Mouse (Mus musculus): ENCODE results near the gene Cgn.
"Not testable (repeated sequence)": the region's sequence is repeated elsewhere in the genome, so short reads cannot be mapped to it uniquely, and the experiment has no call there.

The Cgn gene

DNA sequence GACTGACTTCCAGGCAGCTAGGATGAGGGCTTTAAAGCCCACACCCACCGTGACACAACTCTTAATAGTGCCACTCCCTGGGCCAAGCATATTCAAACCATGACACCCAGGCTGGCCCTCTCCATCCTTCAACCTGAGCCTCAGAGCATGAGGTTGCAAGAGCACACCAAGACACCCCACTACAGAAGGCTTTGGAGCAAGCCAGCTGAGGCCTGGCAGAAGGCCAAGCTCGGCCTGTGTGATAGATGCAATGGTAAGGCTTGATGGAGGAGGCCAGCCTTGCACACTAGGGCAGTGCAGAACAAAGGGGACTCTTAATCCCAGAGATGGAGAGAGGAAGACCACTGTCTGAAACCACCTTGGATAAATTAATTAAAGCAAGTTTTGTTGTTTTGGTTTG lies 3.2 kb upstream of the Cgn start:
- no peak for DNase-seq (ENCODE audit: low read depth, low spot score)

DNA sequence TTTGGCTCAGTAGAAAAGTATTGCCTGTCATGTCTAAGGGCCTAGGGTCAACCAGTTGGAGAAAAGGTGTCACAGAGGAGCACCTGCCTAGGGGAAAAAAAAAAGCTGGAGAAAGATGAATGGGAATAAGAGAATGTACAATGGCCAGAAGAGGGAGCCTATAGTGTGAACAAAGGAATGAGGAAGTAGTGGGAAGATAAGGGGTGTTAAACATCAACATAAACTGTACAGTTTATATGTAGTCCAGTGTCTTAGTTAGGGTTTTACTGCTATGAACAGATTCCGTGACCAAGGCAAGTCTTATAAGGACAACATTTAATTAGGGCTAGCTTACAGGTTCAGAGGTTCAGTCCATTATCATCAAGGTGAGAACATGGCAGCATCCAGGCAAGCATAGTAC lies 2.8 kb upstream of the Cgn start:
- DNase-seq (ENCODE audit: low read depth, low spot score), result no peak

DNA sequence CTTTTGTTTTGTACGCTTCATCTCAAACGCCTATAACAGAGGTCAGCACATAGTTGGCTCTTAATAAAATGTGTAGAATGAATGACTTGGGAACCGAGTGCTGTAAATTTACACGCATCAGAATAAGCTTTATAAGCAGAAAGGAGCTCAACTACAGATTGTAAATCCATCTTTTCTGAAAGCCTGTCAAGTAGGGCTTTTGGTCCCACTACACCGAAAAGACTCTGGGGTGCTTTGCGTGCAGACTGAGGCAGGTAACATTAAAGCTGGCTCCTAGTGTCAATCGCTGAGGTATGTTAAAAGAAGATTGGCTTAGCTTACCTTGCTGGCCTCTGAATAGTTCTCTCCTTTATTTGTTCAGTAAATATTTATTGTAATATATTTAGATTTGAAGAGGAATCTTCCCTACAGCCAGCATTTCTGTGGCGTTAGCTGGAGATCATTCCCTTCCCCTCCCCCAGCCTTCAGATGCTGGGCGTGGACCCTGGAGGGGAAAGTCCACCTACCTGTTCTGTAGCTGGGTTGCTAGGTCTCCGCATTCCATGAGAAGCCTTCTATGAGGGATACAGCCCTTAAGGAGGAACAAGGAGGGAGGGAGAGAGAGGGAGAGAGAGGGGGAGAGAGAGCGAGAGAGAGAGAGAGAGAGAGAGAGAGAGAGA lies 959 bp upstream of the Cgn start:
- no peak for DNase-seq (ENCODE audit: low read depth, low spot score)

DNA sequence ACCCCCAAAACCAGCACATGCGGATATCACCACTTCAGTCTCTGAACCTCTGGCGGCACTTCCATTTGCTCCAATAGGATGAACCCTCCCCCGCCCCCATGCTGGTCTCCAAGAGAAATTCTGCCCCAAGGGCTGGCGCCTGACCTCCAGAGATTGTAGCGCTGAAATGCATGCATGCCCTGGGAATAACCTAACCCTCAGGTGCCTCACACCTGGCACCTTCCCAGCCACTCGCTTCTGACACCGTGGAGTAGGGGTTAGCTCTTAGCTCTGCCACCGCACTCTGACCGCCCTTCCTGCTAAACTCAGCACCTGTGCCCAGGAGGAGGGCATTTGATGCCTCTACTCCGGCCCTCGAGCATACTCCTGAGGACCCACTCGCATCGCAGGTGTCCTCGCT lies 334 bp downstream of the Cgn start:
- no peak for DNase-seq (ENCODE audit: low read depth, low spot score)

DNA sequence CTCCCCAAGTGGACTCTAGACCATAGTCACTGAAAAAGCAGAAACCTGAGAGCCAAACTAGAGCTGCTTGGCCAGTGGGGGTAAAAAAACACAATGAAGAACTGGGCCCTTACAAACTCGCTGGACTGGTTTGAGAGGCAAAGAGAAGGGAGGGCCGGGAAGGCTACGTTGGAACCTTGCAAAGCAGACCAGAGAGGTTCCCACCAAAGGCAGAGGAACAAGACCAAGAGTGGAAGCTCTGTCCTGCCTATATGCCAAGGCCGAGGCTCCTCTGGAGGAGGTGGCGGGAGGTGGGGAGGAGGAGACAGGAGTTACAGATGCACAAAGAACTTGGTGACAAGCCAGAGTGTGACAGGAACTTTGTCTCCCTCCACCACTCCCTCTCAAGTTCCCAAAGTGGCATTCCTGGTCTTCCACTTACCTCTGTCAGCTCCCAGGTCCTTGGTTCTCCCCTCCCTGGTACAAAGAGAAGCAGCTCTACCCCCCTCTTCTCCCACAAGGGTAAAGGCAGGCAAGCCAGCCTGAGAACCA lies 2.1 kb downstream of the Cgn start:
- no peak for DNase-seq (ENCODE audit: low read depth, low spot score)

DNA sequence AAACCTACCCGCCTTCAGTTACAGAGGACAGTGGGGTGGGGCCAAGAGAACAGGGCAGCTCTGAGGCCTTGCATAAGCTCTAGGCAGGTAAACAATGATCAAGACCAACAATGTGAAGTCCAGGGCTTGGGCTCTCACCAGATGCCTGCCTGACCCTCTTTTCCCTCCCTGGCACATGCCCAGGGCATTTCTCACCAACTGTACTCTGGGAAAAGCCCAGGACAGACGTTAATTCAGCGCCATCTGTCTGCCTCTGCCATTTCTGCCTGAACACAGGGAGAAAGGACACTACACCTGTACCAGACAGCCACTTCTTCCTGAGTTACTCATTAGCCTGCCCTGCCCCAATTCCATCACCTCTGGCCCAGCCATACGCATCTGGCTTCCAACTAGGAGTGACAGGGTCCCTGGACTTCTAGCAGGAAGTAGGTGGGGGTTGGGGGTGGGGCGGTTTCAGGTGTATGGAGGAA lies 2.8 kb downstream of the Cgn start:
- no peak for DNase-seq (ENCODE audit: low read depth, low spot score)

DNA sequence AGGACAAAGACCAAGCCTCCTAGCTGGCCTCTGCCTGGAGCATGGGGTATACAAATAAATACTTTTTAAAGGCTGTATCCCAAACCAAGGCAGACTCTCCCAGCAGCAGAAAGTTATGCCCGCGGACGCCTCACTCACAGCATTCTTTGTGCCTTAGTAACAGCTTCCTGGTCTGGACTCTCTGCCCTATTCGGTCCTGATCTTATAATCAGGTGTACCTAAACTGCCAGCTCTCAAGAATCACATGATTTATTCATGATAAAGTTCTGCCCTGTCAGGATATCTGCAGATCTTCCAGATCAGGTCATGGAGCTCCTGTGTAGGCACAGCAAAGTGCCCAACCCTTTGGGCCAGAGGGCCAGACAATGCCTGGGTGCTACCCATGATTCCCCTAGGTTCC lies 3.4 kb downstream of the Cgn start:
- no peak for DNase-seq (ENCODE audit: low read depth, low spot score)

DNA sequence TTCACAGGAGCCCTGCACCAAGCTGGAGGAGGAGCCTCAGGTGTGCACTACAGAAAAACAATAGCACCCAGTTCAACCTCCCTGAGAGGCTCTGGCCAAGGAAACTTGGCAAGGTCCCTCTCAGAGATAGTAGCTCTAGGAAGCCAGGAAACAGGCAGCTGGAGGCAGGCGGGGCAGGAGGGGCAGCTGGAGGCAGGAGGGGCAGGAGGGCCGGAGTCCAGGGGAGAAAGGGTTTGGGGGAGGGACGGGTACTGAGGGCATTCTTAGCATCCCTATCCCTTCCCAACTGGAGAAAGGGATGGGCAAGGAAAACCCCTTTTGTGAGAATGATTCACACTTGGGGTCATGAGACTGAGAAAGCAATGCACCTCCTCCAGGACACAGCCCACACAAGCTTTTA lies 4.9 kb downstream of the Cgn start:
- DNase-seq (ENCODE audit: low read depth, low spot score), result no peak

DNA sequence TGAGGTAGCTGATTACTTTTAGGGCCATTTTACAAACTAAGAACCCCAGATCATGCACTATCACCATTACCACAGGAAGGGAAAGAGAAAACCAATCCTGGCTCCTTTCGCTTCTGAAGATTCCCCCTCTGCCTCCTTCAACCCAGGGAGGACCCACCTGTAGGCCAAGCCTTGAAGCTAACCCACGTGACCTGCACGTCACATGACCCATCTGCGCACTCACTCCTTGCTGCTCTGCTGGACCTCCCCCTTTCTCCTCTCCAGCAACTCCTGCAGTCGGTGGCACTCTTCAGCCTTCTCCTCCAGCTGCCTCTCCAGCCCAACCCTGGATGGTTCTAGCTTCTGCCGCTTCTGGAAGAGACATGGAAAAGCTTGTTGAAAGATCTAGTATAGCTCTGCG lies 10.4 kb downstream of the Cgn start:
- DNase-seq (ENCODE audit: low read depth, low spot score), result no peak

DNA sequence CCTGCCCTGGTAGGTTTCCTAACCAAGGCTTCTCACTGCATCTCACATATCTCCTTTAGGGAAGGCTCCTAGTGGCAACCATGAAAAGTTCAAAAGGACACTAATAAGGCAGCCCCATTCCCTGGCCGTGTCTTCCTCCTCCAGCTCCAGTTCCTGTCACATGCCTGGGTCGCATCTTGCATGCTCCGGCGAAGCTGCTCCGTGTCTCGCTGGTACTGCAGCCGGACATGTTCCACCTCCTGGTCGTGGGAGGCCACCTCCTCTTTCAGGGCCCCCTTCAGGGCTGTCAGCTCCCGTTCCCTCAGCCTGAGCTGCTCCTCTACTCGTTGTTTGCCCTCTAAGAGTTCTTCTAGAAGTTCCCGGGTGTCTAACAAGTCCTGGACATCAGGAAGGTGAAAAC lies 12.3 kb downstream of the Cgn start:
- DNase-seq (ENCODE audit: low read depth, low spot score), result no peak

DNA sequence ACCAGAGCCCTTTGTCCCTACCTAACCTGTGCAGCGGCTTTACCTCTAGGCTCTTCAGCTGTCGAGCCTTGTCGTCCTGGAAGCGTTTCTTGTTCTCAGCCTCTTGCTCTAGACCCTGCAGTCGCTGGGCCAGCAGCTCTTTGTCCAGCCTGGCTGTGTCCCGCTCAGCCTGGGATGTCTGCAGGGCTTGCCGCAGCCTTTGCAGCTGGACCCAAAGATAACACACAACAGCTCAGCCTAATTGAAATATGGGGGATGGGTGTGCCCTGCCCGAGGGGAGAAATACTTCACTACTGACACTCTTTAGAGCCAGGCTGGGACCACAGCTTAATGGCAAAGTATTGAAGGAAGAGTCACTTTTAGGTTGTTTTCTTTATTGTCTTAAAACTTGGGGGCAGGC lies 20.8 kb downstream of the Cgn start:
- not testable (repeated sequence) for DNase-seq (ENCODE audit: low read depth, low spot score)

DNA sequence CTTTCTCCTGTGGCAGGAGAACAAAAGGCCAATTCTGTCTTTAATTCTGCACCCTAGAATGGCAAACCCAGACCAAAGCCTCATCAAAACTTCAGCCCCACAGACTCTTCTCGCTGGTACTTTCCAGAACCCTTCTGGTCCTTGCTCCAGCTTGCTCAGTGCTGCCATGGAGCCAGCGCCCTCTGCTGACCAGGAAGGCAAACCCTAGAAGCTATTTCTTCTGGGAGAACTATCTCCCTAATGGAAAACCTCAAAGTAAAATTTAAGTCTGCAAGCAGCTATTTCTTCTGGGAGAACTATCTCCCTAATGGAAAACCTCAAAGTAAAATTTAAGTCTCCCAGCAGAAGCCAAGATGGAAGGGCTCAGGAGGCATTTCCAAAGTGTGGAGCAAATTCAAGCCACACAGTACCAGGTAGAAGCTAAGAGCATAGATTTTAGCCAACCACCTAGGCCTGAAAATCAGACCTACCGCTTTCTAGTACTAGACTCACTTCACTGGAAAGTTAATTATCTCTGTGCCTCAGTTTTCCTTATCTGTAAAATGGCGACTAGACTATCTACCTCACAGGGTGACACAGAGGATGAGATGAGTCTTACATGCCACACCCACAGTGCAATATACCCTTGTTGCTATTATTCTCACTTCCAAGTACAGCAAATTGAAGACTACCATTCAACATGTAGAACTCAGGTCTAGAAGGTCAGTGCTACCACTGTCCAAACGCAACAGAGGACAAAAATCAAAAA lies 21.6 kb downstream of the Cgn start:
- not testable (repeated sequence) for DNase-seq (ENCODE audit: low read depth, low spot score)

DNA sequence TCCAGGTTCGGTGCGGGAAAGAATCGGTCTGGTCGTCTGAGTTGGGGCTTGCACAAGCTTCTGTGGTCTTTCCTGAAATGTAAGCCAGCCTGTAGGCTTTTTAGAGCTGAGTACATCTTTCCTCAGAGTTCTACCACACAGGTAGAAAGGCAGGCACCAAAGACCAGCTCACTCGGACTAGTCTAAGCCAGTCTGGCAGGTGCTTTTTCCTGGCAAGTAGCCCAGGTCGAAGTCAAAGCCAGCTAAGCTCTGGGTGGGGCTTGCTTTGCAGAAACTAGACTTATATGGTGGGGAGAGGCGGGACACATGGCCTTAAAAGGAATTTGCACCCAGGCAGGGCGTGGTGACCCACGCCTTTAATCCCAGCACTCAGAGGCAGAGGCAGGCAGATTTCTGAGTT lies 27.9 kb downstream of the Cgn start:
- not testable (repeated sequence) for DNase-seq (ENCODE audit: low read depth, low spot score)

DNA sequence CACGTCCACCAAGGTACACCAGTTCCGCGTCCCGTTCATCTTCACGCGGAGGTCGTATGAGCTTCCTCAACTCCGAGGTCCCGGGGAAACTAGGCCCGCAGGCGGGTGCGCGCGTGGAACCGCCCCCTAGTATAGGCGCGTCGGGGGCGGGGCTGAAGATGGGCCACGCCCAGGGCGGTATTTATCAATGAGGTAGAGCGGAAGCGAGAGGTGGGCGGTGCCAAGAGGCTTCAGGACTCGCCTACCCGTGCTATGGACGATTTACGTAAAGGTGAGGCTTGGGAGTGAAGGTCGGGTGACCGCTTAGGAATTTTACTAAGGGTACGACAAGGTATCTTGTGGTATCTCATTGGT lies 28.3 kb downstream of the Cgn start:
- not testable (repeated sequence) for DNase-seq (ENCODE audit: low read depth, low spot score)

DNA sequence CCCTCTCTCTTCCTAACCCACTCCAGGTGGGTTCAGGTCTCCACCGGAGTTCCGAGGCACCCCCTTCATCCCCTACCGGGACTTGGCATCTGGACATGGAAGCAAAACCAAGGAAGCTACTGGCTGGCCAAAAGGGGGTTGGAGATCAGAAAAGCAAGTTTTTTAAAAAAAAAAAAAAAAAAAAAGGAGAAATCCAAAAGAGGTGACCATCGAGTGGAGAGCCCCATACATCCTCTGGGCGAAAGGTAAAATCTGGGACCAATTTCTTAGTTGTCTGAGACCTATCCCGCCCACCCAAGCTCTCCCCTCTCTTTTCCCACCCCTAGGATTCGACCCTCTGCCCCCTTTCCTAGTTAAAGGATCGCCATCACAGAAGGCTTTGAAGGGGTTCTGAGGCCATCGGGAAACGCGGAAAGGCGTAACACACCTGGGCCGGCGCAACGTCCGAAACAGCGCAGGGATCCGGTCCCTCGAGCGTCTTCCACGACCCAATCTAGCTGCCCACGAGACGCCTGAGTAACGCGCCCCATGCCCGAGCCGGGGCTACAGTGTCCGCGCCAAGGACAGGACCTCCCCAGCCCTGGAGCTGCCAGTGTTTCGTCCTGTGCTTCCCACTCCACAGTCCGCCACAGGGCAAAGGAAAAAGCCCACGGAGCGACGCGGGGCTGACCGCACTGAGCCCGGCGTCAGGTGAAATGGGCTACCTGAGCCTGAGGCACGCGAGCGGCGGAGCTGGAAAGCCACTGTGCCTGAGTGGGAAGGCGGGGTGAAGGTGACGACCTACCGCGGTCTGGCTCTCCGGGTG lies 28.8 kb downstream of the Cgn start:
- DNase-seq (ENCODE audit: low read depth, low spot score), result not testable (repeated sequence)

DNA sequence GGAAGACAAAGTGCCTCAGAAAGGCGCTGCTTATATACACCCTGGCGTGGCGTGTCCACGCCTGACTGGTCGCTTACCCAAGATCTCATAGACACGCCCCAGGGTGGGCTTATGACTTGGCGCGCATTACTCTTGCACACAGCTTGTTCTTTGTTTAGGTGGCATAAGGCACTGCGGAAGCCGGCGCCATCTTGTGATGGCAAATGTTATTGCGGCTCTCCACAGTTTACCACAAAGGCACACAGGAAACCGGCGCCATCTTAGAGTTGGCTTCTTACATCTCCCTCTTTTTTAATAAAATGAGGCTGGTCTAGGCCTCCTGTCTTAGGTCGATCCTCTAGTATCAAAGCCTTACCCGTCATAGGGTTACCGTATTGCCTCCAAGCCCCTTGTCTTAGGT lies 40.6 kb downstream of the Cgn start:
- no peak for DNase-seq (ENCODE audit: low read depth, low spot score)

DNA sequence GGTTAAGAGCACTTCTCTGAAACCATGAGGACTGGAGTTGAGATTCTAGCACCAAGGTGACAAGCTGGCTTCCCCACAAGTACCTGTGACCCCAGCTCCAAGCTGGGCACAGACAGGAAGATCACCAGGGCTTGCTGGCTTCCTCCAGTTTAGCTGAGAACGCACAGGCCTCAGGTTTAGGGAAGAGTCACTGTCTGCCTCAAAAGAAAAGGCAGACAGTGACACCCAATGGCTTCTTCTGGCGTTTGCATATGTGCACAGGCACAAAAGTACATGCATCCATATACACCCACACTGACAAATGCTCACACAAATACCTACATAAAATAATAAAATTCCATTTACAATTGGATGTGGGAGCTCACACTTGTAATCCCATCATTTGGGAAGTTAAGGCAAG lies 62.7 kb downstream of the Cgn start:
- not testable (repeated sequence) for DNase-seq (ENCODE audit: low read depth, low spot score)

DNA sequence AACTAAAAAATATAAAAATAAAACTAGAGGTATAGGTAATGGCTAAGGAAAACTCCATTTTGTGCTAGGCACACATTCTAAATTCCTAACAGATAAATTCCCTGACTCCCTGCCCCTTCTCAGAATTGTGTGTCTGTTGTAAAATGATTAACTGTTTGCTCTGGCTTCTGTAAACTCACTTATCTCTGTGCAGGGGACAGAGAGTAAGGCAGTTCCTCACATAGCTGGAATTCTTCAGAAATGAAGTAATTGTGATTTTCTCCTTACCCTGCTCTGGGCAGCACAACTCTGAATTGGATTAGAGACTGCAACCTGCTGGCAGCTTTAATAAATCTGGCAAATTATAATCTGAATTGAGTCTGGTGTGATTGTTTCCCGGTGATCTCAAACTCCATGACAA lies 68.0 kb downstream of the Cgn start:
- not testable (repeated sequence) for DNase-seq (ENCODE audit: low read depth, low spot score)

DNA sequence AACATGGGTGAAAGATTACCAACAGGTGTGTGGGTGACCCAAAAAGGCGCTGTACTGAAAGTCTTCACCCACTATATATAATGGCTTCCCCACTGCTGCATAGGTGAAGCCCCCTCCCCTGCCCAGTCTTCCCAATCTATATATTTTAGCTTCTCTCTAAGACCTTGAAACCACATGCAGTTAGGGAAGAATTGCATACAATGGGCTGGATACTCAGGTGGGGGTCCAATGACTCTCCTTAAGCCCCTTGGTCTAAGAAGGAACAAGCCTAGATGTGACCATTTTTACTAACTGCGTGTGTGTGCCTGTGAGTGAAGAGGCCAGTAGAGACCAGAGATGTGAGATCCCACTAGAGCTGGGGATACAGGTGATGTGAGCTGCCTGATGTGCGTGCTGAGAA lies 72.9 kb downstream of the Cgn start:
- not testable (repeated sequence) for DNase-seq (ENCODE audit: low read depth, low spot score)

DNA sequence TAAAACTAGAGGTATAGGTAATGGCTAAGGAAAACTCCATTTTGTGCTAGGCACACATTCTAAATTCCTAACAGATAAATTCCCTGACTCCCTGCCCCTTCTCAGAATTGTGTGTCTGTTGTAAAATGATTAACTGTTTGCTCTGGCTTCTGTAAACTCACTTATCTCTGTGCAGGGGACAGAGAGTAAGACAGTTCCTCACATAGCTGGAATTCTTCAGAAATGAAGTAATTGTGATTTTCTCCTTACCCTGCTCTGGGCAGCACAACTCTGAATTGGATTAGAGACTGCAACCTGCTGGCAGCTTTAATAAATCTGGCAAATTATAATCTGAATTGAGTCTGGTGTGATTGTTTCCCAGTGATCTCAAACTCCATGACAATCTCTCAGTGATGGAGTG lies 75.7 kb downstream of the Cgn start:
- not testable (repeated sequence) for DNase-seq (ENCODE audit: low read depth, low spot score)

Measured in retina, postnatal 7 days (tissue).